Mouse (Mus musculus) bone marrow macrophage, adult 2 months (primary cell): ENCODE data around the gene Mybph. TPM values are rescaled to one million over a fixed set of nuclear protein-coding genes. Genes with fewer than 3 reads are reported as not detected.

Source experiments
- H3K27ac ChIP-seq: 2 replicates; pipeline ENCODE4 v1.5.1; 2012; ENCODE audit warnings: low read depth, low read length; ENCODE audit not compliant: insufficient read depth
- H3K4me1 ChIP-seq: 2 replicates; pipeline ENCODE4 v1.6.1; 2012; ENCODE audit warnings: low read length; ENCODE audit not compliant: control insufficient read depth, insufficient read depth
- H3K4me3 ChIP-seq: 2 replicates; pipeline ENCODE4 v1.5.1; 2012; ENCODE audit warnings: mild to moderate bottlenecking, low read length, moderate library complexity; ENCODE audit not compliant: insufficient read depth
- CTCF ChIP-seq: IDR thresholded peaks from 2 replicates; pipeline ENCODE4 v1.5.1; 2012; ENCODE audit warnings: low read depth, mild to moderate bottlenecking, low read length, moderate library complexity
- POLR2A ChIP-seq: IDR thresholded peaks from 2 replicates; pipeline ENCODE4 v1.6.1; 2012; ENCODE audit warnings: mild to moderate bottlenecking, low read depth, low read length, borderline replicate concordance
- polyA plus RNA-seq: library from polyadenylated mRNA; stranded (reverse); fragments of >200 nt; gene quantifications from 2 replicates; pipeline ENCODE4 v1.2.4, GENCODE M21; 2012; ENCODE audit not compliant: missing spikeins, insufficient read depth, insufficient read length

Gene Mybph
- polyA plus RNA-seq, 1 experiment, result not detected

- Histone ChIP-seq H3K27ac (no peak overlapping the region), H3K4me1 (no peaks in the 10 kb centered on the region), H3K4me3 (no peak overlapping the region)
- no peak for TF ChIP-seq POLR2A
Observed at GRCm38 (mm10) chr1:134231270-134231669, 38.0 kb downstream of the Mybph start.

GRCm38 (mm10) chr1:134231681-134232080 is 38.4 kb downstream of the Mybph start:
- TF ChIP-seq POLR2A (no peak), CTCF (no peak)

GRCm38 (mm10) chr1:134232326-134232725 is 39.1 kb downstream of the Mybph start:
- TF ChIP-seq CTCF, result no peak
- TF ChIP-seq POLR2A, result no peak
- Histone ChIP-seq H3K4me3 (no peak overlapping the region), H3K4me1 (no peaks in the 10 kb centered on the region), H3K27ac (no peak overlapping the region)

More at GRCm38 (mm10) chr1:134231681-134232080, 38.4 kb downstream of the Mybph start:
- Histone ChIP-seq H3K27ac (no peak overlapping the region), H3K4me1 (no peaks in the 10 kb centered on the region), H3K4me3 (no peak overlapping the region)

- H3K4me3 ChIP-seq, result no peak overlapping the region
- no peak for TF ChIP-seq POLR2A
- TF ChIP-seq CTCF, result no peak
- H3K27ac ChIP-seq, result no peak overlapping the region
- H3K4me1 ChIP-seq, result no peaks in the 10 kb centered on the region
Observed at GRCm38 (mm10) chr1:134232778-134233531, 39.7 kb downstream of the Mybph start.

- TF ChIP-seq POLR2A, result no peak
- no peak for TF ChIP-seq CTCF
- no peaks in the 10 kb centered on the region for H3K4me1 ChIP-seq
- no peak overlapping the region for H3K4me3 ChIP-seq
- H3K27ac ChIP-seq, result no peak overlapping the region
Observed at GRCm38 (mm10) chr1:134233681-134234454, 40.6 kb downstream of the Mybph start.

GRCm38 (mm10) chr1:134234455-134235390 is 41.5 kb downstream of the Mybph start:
- Histone ChIP-seq H3K4me3 (no peak overlapping the region), H3K27ac (no peak overlapping the region), H3K4me1 (no peaks in the 10 kb centered on the region)
- TF ChIP-seq POLR2A (no peak), CTCF (no peak)

- no peak within 1 kb of the TSS for H3K4me3 ChIP-seq
- no peak for TF ChIP-seq CTCF
- TF ChIP-seq POLR2A, result no peak
- H3K4me1 ChIP-seq, result no peaks in the 10 kb centered on the region
- H3K27ac ChIP-seq, result no peak within 1 kb of the TSS
Observed at GRCm38 (mm10) chr1:134235391-134235921, 42.2 kb downstream of the Mybph start, which contains the start of gene Adora1. TSS of gene Adora1 (minus strand) at chr1:134235431.

GRCm38 (mm10) chr1:134236142-134236541 is 42.9 kb downstream of the Mybph start:
- Histone ChIP-seq H3K27ac (no peak overlapping the region), H3K4me3 (no peak overlapping the region), H3K4me1 (no peaks in the 10 kb centered on the region)
- TF ChIP-seq CTCF (no peak), POLR2A (no peak)

GRCm38 (mm10) chr1:134237438-134237837 is 44.2 kb downstream of the Mybph start:
- Histone ChIP-seq H3K4me3 (no peak overlapping the region), H3K27ac (no peak overlapping the region), H3K4me1 (no peaks in the 10 kb centered on the region)
- TF ChIP-seq POLR2A (no peak), CTCF (no peak)
